Mouse (Mus musculus) midbrain, embryonic 15.5 days (tissue): ENCODE measurements around the gene Sugp2. TPM values are rescaled to one million over a fixed set of nuclear protein-coding genes. Genes with fewer than 3 reads are reported as not detected.

ENCODE experiments used
- ATAC-seq: fragments of 200-750 bp; cut with Nextera tagmentation; replicated peaks from 2 replicates; pipeline ENCODE4 v1.8.0; 2017; ENCODE audit warnings: moderate TSS enrichment
- H3K27ac ChIP-seq: fragments of 300-500 bp; sonication (generic); 2 replicates; pipeline ENCODE4 v1.5.1; 2015; ENCODE audit warnings: mild to moderate bottlenecking, inconsistent platforms
- H3K27me3 ChIP-seq: fragments of 300-500 bp; sonication (generic); replicated peaks from 2 replicates; pipeline ENCODE4 v1.6.1; 2015; ENCODE audit warnings: inconsistent platforms
- H3K36me3 ChIP-seq: fragments of 300-500 bp; sonication (generic); replicated peaks from 2 replicates; pipeline ENCODE4 v1.6.1; 2015; ENCODE audit warnings: inconsistent platforms
- H3K4me1 ChIP-seq: fragments of 300-500 bp; sonication (generic); 2 replicates; pipeline ENCODE4 v1.6.1; 2015; ENCODE audit warnings: inconsistent platforms
- H3K4me2 ChIP-seq: fragments of 300-500 bp; sonication (generic); 2 replicates; pipeline ENCODE4 v1.6.1; 2015; ENCODE audit warnings: inconsistent platforms, mild to moderate bottlenecking, moderate library complexity
- H3K4me3 ChIP-seq: fragments of 300-500 bp; sonication (generic); 2 replicates; pipeline ENCODE4 v1.5.1; 2015; ENCODE audit warnings: mild to moderate bottlenecking, inconsistent platforms
- H3K9ac ChIP-seq: fragments of 300-500 bp; sonication (generic); 2 replicates; pipeline ENCODE4 v1.6.1; 2015; ENCODE audit warnings: mild to moderate bottlenecking, inconsistent platforms
- H3K9me3 ChIP-seq: fragments of 300-500 bp; sonication (generic); 2 replicates; pipeline ENCODE4 v1.6.1; 2016; ENCODE audit warnings: inconsistent platforms
- WGBS: fragments of 180-500 bp; shearing (Covaris S2); methylation state at CpG from one replicate; pipeline ENCODE4 v1.1.7; 2015; ENCODE audit warnings: mixed read lengths; 5-methylcytosine and 5-hydroxymethylcytosine counted together
- polyA plus RNA-seq: library from polyadenylated mRNA; unstranded; fragments of >200 nt; fragmentation: Nextera tagmentation; extraction: Ambion mirVana; gene quantifications from 2 replicates; pipeline ENCODE4 v1.2.1, GENCODE M21; 2015

Gene Sugp2
- polyA plus RNA-seq, 1 experiment from 2014 or later, result 109 TPM

DNA sequence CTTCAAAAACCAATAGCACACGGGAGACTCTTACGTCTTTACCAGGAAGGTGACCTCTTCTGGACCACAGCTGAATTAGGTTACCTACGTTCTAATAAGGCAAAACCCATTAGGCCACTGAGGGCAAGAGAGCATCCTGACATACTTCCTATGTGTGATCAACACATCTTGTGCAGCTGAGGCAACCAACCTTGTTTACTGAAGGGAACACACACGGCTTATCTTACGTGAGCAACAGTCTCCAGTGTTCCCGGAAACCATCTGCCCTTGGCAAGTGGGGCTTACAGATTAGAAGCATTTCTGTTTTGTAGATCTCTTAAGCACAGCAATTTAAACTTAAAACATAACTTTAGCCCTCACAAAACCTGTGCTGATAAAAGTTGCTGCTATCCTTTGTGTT is 93.5 kb downstream of the Sugp2 start:
- Histone ChIP-seq H3K9me3 (no peaks in the 10 kb centered on the region), H3K27me3 (no peaks in the 10 kb centered on the region), H3K4me2 (no peak overlapping the region), H3K9ac (no peak overlapping the region), H3K27ac (no peak overlapping the region), H3K4me1 (peaks cover 24% of the 10 kb centered on the region), H3K4me3 (no peak overlapping the region), H3K36me3 (peaks cover 40% of the 10 kb centered on the region; the same call in 1 of the 2 replicates)
- WGBS, result 92% methylated on average over 6 of the region's 6 CpGs
- ATAC-seq, result no peak

DNA sequence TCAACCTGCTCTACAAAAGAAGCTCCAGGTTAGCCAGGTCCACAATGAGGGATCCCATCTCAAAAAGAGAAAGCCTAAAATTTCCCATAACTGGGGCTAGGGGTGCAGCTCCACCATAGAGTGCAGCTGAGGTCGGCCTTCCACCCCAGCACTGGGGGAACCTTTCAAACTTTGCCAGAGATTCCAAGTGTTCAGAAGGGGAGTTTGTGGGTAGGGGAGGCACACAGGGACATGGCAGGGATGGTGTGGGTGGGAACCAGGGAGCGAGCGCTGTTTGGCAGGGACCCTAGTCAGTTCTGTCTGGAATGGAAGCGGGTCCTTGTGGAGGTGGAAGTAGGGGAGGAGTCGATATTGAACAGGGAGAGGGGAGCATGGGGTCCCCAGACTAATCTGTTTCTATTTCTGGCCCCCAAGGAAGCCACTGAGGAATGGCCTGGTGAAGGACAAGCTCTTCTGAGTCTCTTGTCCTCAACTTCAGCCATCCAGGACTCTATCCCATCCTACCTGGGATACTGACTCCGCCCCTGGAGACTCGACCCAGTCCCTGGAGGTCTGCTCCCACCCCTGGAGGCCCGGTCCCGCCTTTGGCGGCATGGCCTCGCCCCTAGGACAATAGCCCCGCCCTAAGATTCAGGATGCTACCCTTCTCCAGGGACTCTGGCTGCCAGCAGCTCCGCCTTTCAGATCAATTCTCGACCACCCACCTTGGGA is 95.3 kb downstream of the Sugp2 start, which contains the start of gene Gdf1:
Gene Gdf1, plus strand, starts transcription at position 694 of the 711 bp plus-strand sequence.
- H3K27me3 ChIP-seq, result no peaks in the 10 kb centered on the region
- peaks cover 24% of the 10 kb centered on the region for H3K4me1 ChIP-seq
- no peak within 1 kb of the TSS for H3K4me3 ChIP-seq
- H3K4me2 ChIP-seq, result no peak within 1 kb of the TSS; the same call in 1 of the 2 replicates
- H3K27ac ChIP-seq, result no peak within 1 kb of the TSS
- WGBS, result 28% methylated on average over 14 of the region's 14 CpGs
- ATAC-seq, result no peak
- no peaks in the 10 kb centered on the region for H3K9me3 ChIP-seq
- H3K36me3 ChIP-seq, result peaks cover 39% of the 10 kb centered on the region
- peak within 1 kb of the TSS; percentile 2; the same call in 1 of the 2 replicates for H3K9ac ChIP-seq

Other genes with a start within 250 kb of the Sugp2 start
- gene Gatad2a, start 237.8 kb upstream of the Sugp2 start, polyA plus RNA-seq, result 27.2 and 31.7 TPM in 2 replicates
- 87.5 and 87.8 TPM in 2 replicates for gene Mau2, start 191.5 kb upstream of the Sugp2 start, polyA plus RNA-seq
- 65.4 and 65.9 TPM in 2 replicates for gene Sugp1, start 191.4 kb upstream of the Sugp2 start, polyA plus RNA-seq
- gene Tm6sf2, start 161.3 kb upstream of the Sugp2 start, polyA plus RNA-seq, result 1.7 and 2.1 TPM in 2 replicates
- 0.93 and 1.4 TPM in 2 replicates for gene Hapln4, start 150.8 kb upstream of the Sugp2 start, polyA plus RNA-seq
- 186 and 193 TPM in 2 replicates for gene Ncan, start 113.4 kb upstream of the Sugp2 start, polyA plus RNA-seq
- 36.7 and 39.1 TPM in 2 replicates for gene Nr2c2ap, start 102.9 kb upstream of the Sugp2 start, polyA plus RNA-seq
- 13.4 and 14.2 TPM in 2 replicates for gene Rfxank, start 95.1 kb upstream of the Sugp2 start, polyA plus RNA-seq
- 59.1 and 64.8 TPM in 2 replicates for gene Borcs8, start 94.7 kb upstream of the Sugp2 start, polyA plus RNA-seq
- gene Mef2b, start 94.5 kb upstream of the Sugp2 start, polyA plus RNA-seq, result 0.37 and 0.56 TPM in 2 replicates
- gene Tmem161a, start 61.9 kb upstream of the Sugp2 start, polyA plus RNA-seq, result 60.9 and 62.0 TPM in 2 replicates
- 8.7 and 10.9 TPM in 2 replicates for gene Slc25a42, start 21.9 kb upstream of the Sugp2 start, polyA plus RNA-seq
- 117 and 118 TPM in 2 replicates for gene Armc6, start 240 bp downstream of the Sugp2 start, polyA plus RNA-seq
- gene Homer3, start 48.6 kb downstream of the Sugp2 start, polyA plus RNA-seq, result 37.9 and 41.2 TPM in 2 replicates
- gene Ddx49, start 68.3 kb downstream of the Sugp2 start, polyA plus RNA-seq, result 44.5 and 48.0 TPM in 2 replicates
- gene Cope, start 68.3 kb downstream of the Sugp2 start, polyA plus RNA-seq, result 299 and 322 TPM in 2 replicates
- gene Cers1, start 81.5 kb downstream of the Sugp2 start, polyA plus RNA-seq, result 38.2 and 40.1 TPM in 2 replicates
- gene Gdf1, start 95.6 kb downstream of the Sugp2 start, polyA plus RNA-seq, result 5.3 and 7.4 TPM in 2 replicates
- gene Upf1, start 119.1 kb downstream of the Sugp2 start, polyA plus RNA-seq, result 15.1 and 16.0 TPM in 2 replicates
- gene Comp, start 139.3 kb downstream of the Sugp2 start, polyA plus RNA-seq, result 0.50 and 0.57 TPM in 2 replicates
- gene Crtc1, start 205.4 kb downstream of the Sugp2 start, polyA plus RNA-seq, result 57.2 and 58.7 TPM in 2 replicates
- 31.0 and 31.4 TPM in 2 replicates for gene Klhl26, start 242.7 kb downstream of the Sugp2 start, polyA plus RNA-seq